Mouse (Mus musculus): ENCODE measurements around the gene Phf5a.
A peak's percentile ranks its signal among the peaks of the same experiment; 100 is the strongest.
"Not testable (repeated sequence)": the region's sequence is repeated elsewhere in the genome, so short reads cannot be mapped to it uniquely, and the experiment has no call there.

Phf5a gene

GRCm38 (mm10) chr15:81871604-81872261 is at the start of gene Phf5a:
TSS of gene Phf5a (minus strand) at chr15:81871911.
- peak; percentile 54 to 78 for DNase-seq (ENCODE audit: low spot score in 2 of 2)

GRCm38 (mm10) chr15:81921255-81921654 is 49.5 kb upstream of the Phf5a start:
- DNase-seq (ENCODE audit: low spot score in 2 of 2), result peak in 1 of 2 experiments; percentile 33

- no peak for DNase-seq (ENCODE audit: low spot score in 2 of 2)
Observed at GRCm38 (mm10) chr15:81920546-81921217, 49.0 kb upstream of the Phf5a start.

GRCm38 (mm10) chr15:81919062-81919461 is 47.4 kb upstream of the Phf5a start:
- DNase-seq (ENCODE audit: low spot score in 2 of 2), result no peak

GRCm38 (mm10) chr15:81917621-81918463 is 46.1 kb upstream of the Phf5a start:
- peak in 1 of 2 experiments; percentile 46 for DNase-seq (ENCODE audit: low spot score in 2 of 2)

- no peak for DNase-seq (ENCODE audit: low spot score in 2 of 2)
Observed at GRCm38 (mm10) chr15:81917201-81917600, 45.5 kb upstream of the Phf5a start.

- DNase-seq (ENCODE audit: low spot score in 2 of 2), result no peak
Observed at GRCm38 (mm10) chr15:81915663-81916062, 44.0 kb upstream of the Phf5a start.

- no peak for DNase-seq (ENCODE audit: low spot score in 2 of 2)
Observed at GRCm38 (mm10) chr15:81914668-81915067, 43.0 kb upstream of the Phf5a start.

GRCm38 (mm10) chr15:81912498-81912897 is 40.8 kb upstream of the Phf5a start:
- DNase-seq (ENCODE audit: low spot score in 2 of 2), result no peak

GRCm38 (mm10) chr15:81908767-81909166 is 37.1 kb upstream of the Phf5a start:
- DNase-seq (ENCODE audit: low spot score in 2 of 2), result not testable (repeated sequence)

- DNase-seq (ENCODE audit: low spot score in 2 of 2), result no peak
Observed at GRCm38 (mm10) chr15:81907953-81908352, 36.2 kb upstream of the Phf5a start.

GRCm38 (mm10) chr15:81904939-81905338 is 33.2 kb upstream of the Phf5a start:
- DNase-seq (ENCODE audit: low spot score in 2 of 2), result peak; percentile 64 to 84

GRCm38 (mm10) chr15:81898751-81899150 is 27.0 kb upstream of the Phf5a start:
- DNase-seq (ENCODE audit: low spot score in 2 of 2), result no peak

- DNase-seq (ENCODE audit: low spot score in 2 of 2), result no peak
Observed at GRCm38 (mm10) chr15:81897607-81898285, 26.0 kb upstream of the Phf5a start.

- no peak for DNase-seq (ENCODE audit: low spot score in 2 of 2)
Observed at GRCm38 (mm10) chr15:81896407-81896806, 24.7 kb upstream of the Phf5a start.

- DNase-seq (ENCODE audit: low spot score in 2 of 2), result no peak
Observed at GRCm38 (mm10) chr15:81894002-81894401, 22.3 kb upstream of the Phf5a start.

GRCm38 (mm10) chr15:81891822-81892580 is 20.3 kb upstream of the Phf5a start:
- DNase-seq (ENCODE audit: low spot score in 2 of 2), result no peak

- no peak for DNase-seq (ENCODE audit: low spot score in 2 of 2)
Observed at GRCm38 (mm10) chr15:81891140-81891802, 19.6 kb upstream of the Phf5a start.

- no peak for DNase-seq (ENCODE audit: low spot score in 2 of 2)
Observed at GRCm38 (mm10) chr15:81889175-81889574, 17.5 kb upstream of the Phf5a start.

- no peak for DNase-seq (ENCODE audit: low spot score in 2 of 2)
Observed at GRCm38 (mm10) chr15:81886795-81887550, 15.3 kb upstream of the Phf5a start.

Data from cerebellum, postnatal 4 days (tissue).